Mouse (Mus musculus): Measurements from ENCODE around the gene Rasef.
"Not testable (repeated sequence)": the region's sequence is repeated elsewhere in the genome, so short reads cannot be mapped to it uniquely, and the experiment has no call there.

Gene Rasef

GRCm38 (mm10) chr4:73790260-73791185 is at the start of gene Rasef:
TSS of gene Rasef (minus strand) at chr4:73790994.
- DNase-seq (ENCODE audit: low spot score), result peak; percentile 26

GRCm38 (mm10) chr4:73826587-73826986 is 35.8 kb upstream of the Rasef start:
- no peak for DNase-seq (ENCODE audit: low spot score)

GRCm38 (mm10) chr4:73791186-73791540 is 369 bp upstream of the Rasef start:
- DNase-seq (ENCODE audit: low spot score), result no peak

GRCm38 (mm10) chr4:73789534-73789933 is 1.3 kb downstream of the Rasef start:
- DNase-seq (ENCODE audit: low spot score), result no peak

- DNase-seq (ENCODE audit: low spot score), result no peak
These were observed 2.6 kb downstream of the Rasef start for GRCm38 (mm10) chr4:73788076-73788730.

GRCm38 (mm10) chr4:73784147-73784546 is 6.6 kb downstream of the Rasef start:
- DNase-seq (ENCODE audit: low spot score), result no peak

GRCm38 (mm10) chr4:73781061-73781460 is 9.7 kb downstream of the Rasef start:
- no peak for DNase-seq (ENCODE audit: low spot score)

- no peak for DNase-seq (ENCODE audit: low spot score)
These were observed 15.5 kb downstream of the Rasef start for GRCm38 (mm10) chr4:73775266-73775665.

- no peak for DNase-seq (ENCODE audit: low spot score)
These were observed 16.7 kb downstream of the Rasef start for GRCm38 (mm10) chr4:73773831-73774810.

GRCm38 (mm10) chr4:73772028-73772427 is 18.8 kb downstream of the Rasef start:
- no peak for DNase-seq (ENCODE audit: low spot score)

GRCm38 (mm10) chr4:73770592-73770991 is 20.2 kb downstream of the Rasef start:
- no peak for DNase-seq (ENCODE audit: low spot score)

- no peak for DNase-seq (ENCODE audit: low spot score)
These were observed 22.6 kb downstream of the Rasef start for GRCm38 (mm10) chr4:73768156-73768555.

- DNase-seq (ENCODE audit: low spot score), result no peak
These were observed 42.6 kb downstream of the Rasef start for GRCm38 (mm10) chr4:73748219-73748618.

GRCm38 (mm10) chr4:73739439-73739838 is 51.4 kb downstream of the Rasef start:
- no peak for DNase-seq (ENCODE audit: low spot score)

- no peak for DNase-seq (ENCODE audit: low spot score)
These were observed 71.0 kb downstream of the Rasef start for GRCm38 (mm10) chr4:73719819-73720218.

- no peak for DNase-seq (ENCODE audit: low spot score)
These were observed 72.0 kb downstream of the Rasef start for GRCm38 (mm10) chr4:73718761-73719160.

GRCm38 (mm10) chr4:73683216-73683615 is 107.6 kb downstream of the Rasef start, which contains the start of gene Gm428:
TSS of gene Gm428 (plus strand) at chr4:73683516.
- DNase-seq (ENCODE audit: low spot score), result not testable (repeated sequence)

- DNase-seq (ENCODE audit: low spot score), result not testable (repeated sequence)
These were observed 122.7 kb downstream of the Rasef start, which contains the start of gene Gm11239 for GRCm38 (mm10) chr4:73668054-73668453. TSS of gene Gm11239 (plus strand) at chr4:73668354.

All from yolk sac, embryonic 10.5 days (tissue).